Mouse (Mus musculus): ENCODE data around the gene Wfdc5.

DNA sequence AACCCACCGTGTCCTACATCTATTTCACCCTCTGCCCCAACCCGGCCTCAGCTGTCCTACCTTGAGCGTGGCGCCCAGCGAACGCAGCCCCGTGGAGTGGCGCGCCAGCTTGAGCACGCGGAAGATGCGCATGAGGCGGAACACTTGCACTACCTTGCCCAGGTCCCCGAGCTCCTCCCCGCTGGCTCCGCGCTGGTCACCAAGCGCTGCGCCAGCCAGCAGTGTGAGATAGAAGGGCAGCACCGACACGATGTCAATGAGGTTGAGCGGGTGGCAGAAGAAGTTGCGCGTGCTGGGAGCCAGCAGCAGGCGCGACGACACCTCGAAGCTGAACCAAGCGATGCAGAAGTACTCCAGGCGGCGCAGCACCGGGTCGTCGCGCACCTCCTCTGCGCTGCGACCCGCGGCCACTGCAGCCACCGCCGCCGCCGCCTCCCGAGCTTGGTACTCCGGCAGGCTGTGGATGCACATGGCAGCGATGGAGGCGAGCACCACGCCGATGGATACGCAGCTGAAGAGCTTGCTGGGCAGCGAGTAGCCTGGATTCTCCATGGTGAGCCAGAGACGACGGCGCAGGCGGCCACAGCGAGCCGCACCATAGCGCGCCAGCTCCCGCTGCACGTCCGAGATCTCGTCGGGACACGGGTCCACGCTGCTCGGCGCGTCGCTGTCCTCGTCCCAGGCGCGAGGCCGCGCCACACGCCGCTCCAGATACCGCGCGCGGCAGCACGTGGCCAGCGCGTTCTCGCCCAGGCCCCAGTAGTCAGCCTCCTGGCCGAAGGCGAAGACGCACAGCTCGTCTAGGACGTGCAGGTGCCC is 14.6 kb downstream of the Wfdc5 start:
- TF ChIP-seq USF1 (IDR thresholded peaks at IDR 0.05; ENCODE audit: low read depth) (no peak), POLR2A (IDR thresholded peaks at IDR 0.05; ENCODE audit: insufficient read length, low read depth) (no peak), SRF (IDR thresholded peaks at IDR 0.05; ENCODE audit: control insufficient read depth, insufficient read length, low read depth) (no peak), CEBPB (IDR thresholded peaks at IDR 0.05; ENCODE audit: insufficient read depth, poor library complexity, severe bottlenecking) (no peak), POLR2AphosphoS2 (IDR thresholded peaks at IDR 0.05; ENCODE audit: insufficient read length, low read depth) (no peak), E2F4 (IDR thresholded peaks at IDR 0.05; ENCODE audit: insufficient read depth) (no peak), TCF3 (IDR thresholded peaks at IDR 0.05; ENCODE audit: insufficient read length, low read depth) (no peak)
